Mouse (Mus musculus) kidney, adult 18-20 months (tissue): ENCODE measurements around the gene Hoxb6.
A peak's percentile ranks its signal among the peaks of the same experiment; 100 is the strongest.

Experiments
- DNase-seq: peaks from one replicate; pipeline ENCODE4 v3.0.0; 2021

Hoxb6 gene

DNA sequence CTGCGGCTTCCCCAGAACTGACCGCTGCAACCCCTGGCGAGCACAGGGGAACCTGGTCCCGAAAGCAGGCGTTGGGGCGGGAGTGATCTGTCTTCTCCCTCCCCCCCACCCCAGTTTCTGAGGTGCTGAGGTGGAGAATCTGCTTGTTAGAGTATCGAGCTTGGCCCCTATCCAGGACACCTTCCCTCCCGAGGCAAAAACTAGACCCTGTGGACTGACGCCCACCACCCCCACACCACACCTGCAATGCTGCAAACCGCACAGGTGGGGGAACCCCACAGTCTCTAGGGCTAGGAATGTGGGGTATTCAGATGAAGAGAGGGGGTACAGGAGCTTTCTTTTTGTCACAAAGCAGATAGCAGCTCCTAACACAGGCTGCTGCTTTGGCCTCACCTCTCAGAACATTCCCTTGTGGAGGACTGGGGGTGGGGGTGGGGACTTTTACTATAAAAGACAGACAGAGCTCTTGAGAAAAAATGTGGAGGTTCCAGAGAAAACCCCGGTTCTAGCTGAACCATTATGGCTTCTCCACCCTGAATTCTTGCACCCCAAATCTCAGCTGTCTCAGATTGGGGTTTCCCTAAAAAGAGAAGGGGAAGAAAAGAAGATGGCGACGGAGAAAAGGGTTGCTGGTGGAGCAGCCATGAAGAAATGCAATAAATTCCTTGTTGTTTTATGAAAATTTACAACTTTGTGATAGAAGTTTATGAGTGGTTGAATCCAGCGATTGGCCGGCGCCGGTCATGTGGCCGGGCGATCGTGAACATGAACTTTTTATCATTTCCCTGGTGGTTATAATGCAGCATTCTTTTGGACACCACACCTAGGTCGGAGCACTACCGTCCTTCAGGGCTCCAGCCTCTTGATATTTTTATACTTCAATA lies at the start of gene Hoxb6:
TSS of gene Hoxb6 (plus strand) at position 796 of the 884 bp plus-strand sequence.
- DNase-seq: peak; percentile 85

GRCm38 (mm10) chr11:96250901-96251300 lies 41.4 kb upstream of the Hoxb6 start:
- peak; percentile 74 for DNase-seq

GRCm38 (mm10) chr11:96251480-96252031 lies 40.7 kb upstream of the Hoxb6 start:
- peak; percentile 79 for DNase-seq

GRCm38 (mm10) chr11:96252541-96253120 lies 39.6 kb upstream of the Hoxb6 start:
- no peak for DNase-seq

DNA sequence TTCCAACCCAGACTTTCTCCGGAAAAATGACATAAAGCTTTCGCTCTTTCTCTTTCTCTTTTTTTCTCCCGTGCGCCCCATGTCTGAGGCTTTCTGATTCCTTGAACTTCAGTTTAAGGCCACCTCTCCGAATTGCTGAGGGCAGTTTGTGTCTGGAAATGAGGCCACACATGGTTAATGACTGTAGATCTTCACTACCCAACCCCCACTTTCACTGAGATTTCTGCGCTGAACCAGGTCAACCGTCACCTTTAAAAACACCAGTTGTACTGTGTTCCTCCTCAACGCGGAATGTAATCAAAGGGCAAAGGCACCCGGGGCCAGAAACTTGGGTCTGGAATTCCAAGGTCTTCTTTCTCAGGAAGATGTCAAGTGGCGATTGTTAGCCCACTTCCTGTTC lies 38.1 kb upstream of the Hoxb6 start:
- peak; percentile 76 for DNase-seq

GRCm38 (mm10) chr11:96255111-96255995 lies 36.9 kb upstream of the Hoxb6 start:
- no peak for DNase-seq

GRCm38 (mm10) chr11:96255996-96256445 lies 36.3 kb upstream of the Hoxb6 start:
- DNase-seq: peak; percentile 51

GRCm38 (mm10) chr11:96257141-96257540 lies 35.1 kb upstream of the Hoxb6 start:
- no peak for DNase-seq

DNA sequence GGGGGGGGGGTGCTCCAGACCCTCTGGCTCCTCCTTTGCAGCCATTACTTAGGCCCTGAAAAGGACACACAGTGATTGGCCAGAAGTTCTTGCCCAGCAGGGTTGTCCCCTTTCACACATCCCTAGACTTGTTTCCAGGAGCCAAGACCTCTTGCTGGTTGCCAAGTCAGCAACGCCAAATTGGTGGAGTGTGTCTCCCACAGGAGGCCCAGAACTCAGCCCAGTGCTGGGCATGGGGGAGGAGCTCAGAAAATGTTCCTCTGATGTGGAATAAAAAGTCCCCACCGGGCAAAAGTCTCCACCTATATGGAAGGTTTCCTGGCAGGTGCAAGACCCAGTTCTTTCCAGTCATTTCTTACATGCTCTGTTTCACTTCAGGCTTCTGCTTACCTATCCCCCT lies 33.2 kb upstream of the Hoxb6 start:
- peak; percentile 72 for DNase-seq

DNA sequence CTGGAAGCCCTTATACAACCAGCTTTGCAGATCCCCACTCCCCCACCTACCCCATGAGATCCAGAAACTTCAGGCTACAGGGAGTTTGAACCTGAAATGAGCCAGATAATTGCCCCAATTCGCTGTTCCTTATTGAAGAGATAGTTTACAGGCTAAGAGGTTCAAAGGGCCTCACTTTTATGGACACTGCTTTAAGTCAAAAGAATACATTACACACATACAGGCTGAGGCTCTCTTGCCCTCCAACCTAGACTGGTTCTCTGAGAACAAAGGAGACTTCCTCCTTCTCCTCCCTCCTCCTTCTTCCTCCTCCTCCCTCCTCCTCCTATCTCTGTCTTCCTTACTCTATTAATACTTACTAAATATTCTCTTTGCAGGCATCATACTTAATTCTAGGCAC lies 32.8 kb upstream of the Hoxb6 start:
- DNase-seq: no peak

GRCm38 (mm10) chr11:96260310-96260970 lies 31.8 kb upstream of the Hoxb6 start:
- DNase-seq: peak; percentile 59

- DNase-seq: peak; percentile 92
Measured at GRCm38 (mm10) chr11:96261323-96261890, 30.9 kb upstream of the Hoxb6 start.

DNA sequence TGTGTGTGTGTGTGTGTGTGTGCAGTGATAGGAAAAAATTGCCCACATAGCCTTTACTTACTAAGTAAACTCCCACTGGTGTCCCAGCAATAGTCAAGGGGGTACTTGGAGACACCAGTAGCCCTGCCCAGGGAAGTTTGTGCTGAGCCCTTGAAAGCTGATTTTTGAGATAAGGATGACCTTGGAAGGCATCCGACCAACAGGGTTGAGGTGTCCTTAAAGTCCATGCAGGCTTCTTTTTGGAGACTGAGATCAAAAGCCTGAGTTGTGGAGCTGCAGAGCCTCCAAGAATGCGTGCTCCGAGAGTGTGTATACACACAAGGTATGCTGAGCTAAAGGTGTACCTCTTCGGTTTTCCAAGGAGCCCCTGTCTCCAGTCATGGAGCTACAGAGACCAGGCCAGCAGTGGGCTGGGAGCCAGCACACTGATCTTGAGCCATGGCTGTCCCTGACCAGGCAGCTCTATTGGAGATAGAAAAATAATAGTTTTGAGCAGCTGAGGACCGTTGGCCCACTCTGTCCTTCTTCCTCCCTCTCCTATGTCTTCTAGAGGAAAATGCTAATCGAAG lies 29.9 kb upstream of the Hoxb6 start:
- peak; percentile 39 for DNase-seq

GRCm38 (mm10) chr11:96263636-96264389 lies 28.5 kb upstream of the Hoxb6 start:
- DNase-seq: peak; percentile 18

- DNase-seq: no peak
Measured at GRCm38 (mm10) chr11:96264390-96265020, 27.8 kb upstream of the Hoxb6 start.

GRCm38 (mm10) chr11:96265954-96266353 lies 26.3 kb upstream of the Hoxb6 start:
- peak; percentile 80 for DNase-seq

GRCm38 (mm10) chr11:96267021-96267920 lies 25.0 kb upstream of the Hoxb6 start:
- DNase-seq: no peak

GRCm38 (mm10) chr11:96268031-96268745 lies 24.1 kb upstream of the Hoxb6 start:
- peak; percentile 3 for DNase-seq
